Mouse (Mus musculus): ENCODE results near the gene Fgr. TPM values are rescaled to one million over a fixed set of nuclear protein-coding genes. Genes with fewer than 3 reads are reported as not detected.
A peak's percentile ranks its signal among the peaks of the same experiment; 100 is the strongest.
"Not testable (repeated sequence)": the region's sequence is repeated elsewhere in the genome, so short reads cannot be mapped to it uniquely, and the experiment has no call there.

Gene Fgr
- total RNA-seq, 2 experiments from 2014 or later: 0.26 to 0.59 TPM

GRCm38 (mm10) chr4:132983664-132984512, 10.0 kb downstream of the Fgr start:
- DNase-seq (ENCODE audit: low spot score in 2 of 2): no peak

DNA sequence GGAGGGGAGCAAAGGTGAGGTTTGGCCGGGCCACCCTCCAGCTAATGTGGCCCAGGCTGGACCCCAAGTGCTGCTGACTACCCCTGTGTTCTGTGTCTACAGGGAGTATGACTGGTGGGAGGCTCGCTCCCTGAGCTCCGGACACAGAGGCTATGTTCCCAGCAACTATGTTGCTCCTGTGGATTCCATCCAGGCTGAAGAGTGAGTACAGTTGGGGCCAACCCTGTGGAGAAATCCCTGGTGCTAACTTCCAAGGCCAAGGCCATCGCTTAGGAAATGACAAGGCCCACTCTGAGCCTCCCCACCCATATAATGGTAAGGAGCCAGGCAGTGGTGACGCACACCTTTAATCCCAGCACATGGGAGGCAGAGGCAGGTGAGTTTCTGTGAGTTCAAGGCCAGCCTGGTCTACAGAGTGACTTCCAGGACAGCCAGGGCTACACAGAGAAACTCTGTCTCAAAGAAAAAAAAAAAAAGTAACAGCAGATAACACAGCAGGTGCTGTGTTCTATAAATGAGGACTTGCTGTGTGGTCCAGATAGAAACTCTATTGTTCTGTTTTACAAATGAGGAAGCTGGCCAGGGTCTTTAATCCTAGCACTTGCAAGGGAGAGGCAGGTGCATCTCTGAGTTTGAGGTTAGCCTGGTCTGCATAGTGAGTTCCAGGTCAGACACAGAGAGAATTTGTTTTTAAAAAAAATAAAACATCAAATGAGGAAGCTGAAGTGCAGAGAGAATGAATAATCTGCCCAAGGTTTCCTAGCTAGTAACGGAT, 14.9 kb downstream of the Fgr start:
- DNase-seq (ENCODE audit: low spot score in 2 of 2): no peak

GRCm38 (mm10) chr4:132993553-132993952, 19.7 kb downstream of the Fgr start:
- DNase-seq (ENCODE audit: low spot score in 2 of 2): no peak

GRCm38 (mm10) chr4:132997469-132998237, 23.8 kb downstream of the Fgr start:
- no peak for DNase-seq (ENCODE audit: low spot score in 2 of 2)

- DNase-seq (ENCODE audit: low spot score in 2 of 2): no peak
Measured at GRCm38 (mm10) chr4:133002896-133003295, 29.0 kb downstream of the Fgr start.

GRCm38 (mm10) chr4:133003316-133004018, 29.6 kb downstream of the Fgr start:
- no peak for DNase-seq (ENCODE audit: low spot score in 2 of 2)

DNA sequence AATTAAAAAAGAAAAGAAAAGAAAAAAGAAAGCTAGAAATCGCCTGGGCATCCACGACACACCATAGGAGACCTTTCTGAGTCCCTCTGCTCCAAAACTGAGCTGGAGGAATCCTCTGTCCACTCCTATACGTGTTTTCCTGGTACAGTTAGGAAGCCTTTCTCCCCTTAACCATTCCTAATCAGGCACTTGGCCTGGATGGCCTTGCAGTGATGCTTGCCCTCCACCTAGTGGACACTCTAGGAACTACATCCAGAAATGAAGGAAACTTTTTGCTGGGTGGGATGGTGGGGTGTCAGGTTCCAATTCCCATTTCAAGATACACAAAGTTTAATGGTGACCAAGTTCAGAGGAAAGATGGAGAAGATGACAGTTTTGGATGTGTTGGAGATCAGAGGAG, 31.3 kb downstream of the Fgr start:
- peak; percentile 64 to 83 for DNase-seq (ENCODE audit: low spot score in 2 of 2)

DNA sequence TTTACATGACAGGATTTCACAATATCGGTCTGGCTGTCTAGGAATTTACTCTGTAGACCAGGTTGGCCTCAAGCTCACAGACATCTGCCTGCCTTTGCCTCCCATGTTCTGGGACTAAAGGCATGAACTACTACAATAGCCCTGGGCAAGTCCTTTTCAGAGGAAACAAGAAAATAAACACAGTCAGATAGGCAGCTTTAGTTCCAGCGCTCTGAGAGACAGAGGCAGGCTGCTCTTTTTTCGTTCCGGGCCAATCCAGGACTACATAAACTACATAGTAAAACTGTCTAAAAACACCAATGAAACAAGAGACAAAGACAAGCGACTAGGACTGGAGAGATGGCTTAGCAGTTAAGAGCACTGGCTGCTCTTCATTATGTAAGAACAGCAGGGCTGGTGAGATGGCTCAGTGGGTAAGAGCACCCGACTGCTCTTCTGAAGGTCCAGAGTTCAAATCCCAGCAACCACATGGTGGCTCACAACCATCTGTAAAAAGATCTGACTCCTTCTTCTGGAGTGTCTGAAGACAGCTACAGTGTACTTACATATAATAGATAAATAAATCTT, 32.1 kb downstream of the Fgr start:
- not testable (repeated sequence) for DNase-seq (ENCODE audit: low spot score in 2 of 2)

DNA sequence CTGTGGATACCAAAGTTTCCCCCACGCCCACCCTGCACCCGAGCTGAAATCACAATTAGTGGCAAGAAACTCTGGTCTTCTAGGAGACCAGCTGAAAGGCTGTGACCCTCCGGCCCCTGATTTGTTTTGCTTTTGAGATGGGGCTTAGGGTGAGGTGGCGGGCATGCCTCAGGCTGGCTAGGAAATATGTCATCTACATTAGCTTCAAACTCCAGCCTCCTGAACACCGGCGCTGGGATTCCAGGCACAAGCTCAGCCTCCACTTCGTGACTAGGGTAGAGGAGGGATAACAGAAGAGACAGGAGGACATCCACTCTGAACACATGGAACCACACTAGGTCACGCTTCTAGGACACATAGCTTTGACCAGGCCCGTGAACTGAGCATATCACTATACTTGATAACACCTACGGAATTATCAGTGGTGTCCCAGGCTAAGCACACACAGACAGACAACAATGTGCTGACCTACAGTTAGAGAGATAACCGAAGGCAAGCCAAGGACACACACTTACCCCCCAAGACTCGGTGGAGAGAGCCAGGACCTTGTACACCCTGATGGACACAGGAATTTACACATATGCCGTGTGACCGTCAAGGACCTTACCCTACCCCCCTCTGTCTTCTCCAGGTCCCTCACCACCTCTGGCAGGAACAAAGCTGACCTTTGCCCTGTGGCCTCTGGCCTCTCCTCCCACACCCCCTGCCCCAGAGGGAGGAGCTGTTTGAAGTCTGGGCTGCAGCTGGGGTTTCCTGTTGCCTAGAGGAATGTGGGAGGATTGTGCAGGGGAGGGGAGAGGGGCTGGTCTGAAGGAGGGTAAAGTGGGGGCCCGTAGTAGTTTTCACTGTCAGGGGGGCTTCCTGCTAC, 33.9 kb downstream of the Fgr start:
- no peak for DNase-seq (ENCODE audit: low spot score in 2 of 2)

DNA sequence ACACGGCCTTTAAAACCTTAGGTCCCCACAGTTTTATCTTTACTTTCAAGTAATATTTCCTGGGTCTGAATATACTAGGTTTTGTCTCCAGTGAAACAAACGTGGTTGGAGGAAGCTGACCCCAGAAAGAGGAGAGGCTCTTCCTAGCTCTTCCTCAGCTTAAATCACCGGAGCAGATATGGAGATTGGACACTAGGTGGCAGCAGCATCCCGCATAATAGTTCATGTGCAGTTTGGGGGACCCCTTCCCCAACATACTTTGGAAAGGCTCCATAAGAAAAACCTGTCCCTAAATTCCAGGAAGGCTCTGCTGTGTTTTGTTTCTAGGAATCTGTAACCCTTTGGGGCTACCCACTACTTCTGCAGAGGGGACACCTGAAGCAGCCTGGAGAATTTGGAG, 35.2 kb downstream of the Fgr start:
- DNase-seq (ENCODE audit: low spot score in 2 of 2): peak; percentile 60 to 69

DNA sequence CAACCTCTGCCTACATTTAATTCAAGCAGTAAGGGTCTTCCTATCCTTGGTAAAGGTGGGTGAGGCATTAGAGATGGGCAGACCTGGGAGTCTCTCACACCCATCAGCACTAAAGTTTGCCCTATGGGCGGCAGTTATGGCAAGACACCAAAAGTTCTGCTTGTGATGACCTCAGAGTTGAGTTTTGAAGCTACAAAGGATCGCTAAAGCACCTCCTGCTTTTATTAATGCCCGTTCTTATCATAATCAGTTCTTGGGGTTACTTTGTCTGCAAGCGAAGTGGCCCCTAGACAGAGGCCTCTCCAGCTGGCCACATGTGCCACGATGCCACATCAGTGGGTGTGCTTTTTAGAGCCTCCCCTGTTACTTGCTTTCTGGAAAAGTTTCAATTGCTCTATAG, 35.8 kb downstream of the Fgr start:
- DNase-seq (ENCODE audit: low spot score in 2 of 2): no peak

GRCm38 (mm10) chr4:133010611-133011010, 36.7 kb downstream of the Fgr start:
- DNase-seq (ENCODE audit: low spot score in 2 of 2): no peak

DNA sequence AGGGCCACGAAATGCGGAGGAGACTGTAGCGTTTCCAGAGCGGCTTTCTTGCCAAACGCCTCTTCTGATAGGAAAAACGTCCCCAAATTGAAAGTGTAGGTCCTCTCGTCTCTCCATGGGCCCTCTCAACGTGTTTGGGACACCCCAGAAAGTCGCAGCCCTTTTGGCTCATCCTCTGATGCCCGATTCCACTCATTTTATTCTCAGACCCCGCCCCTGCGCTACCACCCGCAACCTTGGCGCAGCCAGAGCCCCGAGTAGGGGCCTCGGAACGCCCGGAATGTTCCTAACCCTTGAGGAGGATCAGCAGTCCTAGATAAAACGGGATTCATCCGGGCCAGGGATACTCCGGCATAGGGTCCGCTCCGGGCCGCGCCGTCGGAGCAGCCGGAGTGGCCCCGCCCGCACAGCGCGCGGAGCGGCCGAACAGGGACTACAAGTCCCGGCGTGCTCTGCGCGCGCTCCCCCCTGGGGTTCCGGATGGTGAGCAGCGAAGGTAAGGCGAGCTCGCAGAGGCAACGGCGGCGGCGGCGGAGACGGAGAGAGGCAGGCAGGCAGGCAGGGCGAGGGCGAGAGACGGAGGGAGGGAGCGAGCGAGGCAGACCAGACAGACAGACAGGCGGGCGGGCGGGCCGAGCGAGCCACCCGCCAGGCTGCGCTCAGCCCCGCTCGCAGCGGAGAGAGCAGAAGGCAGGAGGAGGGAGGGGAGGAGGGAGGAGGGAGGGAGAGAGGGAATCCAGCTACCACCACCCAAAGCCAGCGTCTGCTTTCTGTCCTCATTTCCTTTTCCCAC, 37.3 kb downstream of the Fgr start, which contains the start of gene Ahdc1:
Gene Ahdc1, plus strand, starts transcription at position 233 of the 793 bp plus-strand sequence.
- peak; percentile 96 for DNase-seq (ENCODE audit: low spot score in 2 of 2)

GRCm38 (mm10) chr4:133011821-133012775, 38.2 kb downstream of the Fgr start:
- no peak for DNase-seq (ENCODE audit: low spot score in 2 of 2)

DNA sequence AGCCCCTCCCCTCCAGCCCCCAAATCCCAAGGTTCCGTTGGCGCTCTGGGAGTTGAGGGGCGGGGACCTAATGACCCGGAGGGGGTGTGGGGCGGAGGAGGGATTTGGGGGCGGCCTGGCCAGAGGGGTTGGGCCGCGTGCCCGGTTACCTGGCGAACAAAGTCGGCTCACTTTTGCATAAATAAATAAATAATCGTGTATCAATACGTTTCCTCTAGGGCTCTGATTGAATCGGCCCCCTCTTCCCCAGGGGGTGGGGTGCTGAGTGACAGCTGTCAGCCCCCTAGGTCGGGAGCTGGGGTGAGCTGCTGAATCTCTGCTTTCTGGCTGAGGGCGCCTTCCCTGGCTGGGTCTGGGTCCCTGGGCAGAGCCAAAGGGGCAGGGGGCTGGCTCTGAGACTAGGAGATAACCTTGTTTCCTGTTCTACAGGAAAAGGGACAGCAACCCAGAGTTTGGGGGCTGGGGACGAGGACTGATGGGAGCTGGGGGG, 38.9 kb downstream of the Fgr start:
- DNase-seq (ENCODE audit: low spot score in 2 of 2): no peak

DNA sequence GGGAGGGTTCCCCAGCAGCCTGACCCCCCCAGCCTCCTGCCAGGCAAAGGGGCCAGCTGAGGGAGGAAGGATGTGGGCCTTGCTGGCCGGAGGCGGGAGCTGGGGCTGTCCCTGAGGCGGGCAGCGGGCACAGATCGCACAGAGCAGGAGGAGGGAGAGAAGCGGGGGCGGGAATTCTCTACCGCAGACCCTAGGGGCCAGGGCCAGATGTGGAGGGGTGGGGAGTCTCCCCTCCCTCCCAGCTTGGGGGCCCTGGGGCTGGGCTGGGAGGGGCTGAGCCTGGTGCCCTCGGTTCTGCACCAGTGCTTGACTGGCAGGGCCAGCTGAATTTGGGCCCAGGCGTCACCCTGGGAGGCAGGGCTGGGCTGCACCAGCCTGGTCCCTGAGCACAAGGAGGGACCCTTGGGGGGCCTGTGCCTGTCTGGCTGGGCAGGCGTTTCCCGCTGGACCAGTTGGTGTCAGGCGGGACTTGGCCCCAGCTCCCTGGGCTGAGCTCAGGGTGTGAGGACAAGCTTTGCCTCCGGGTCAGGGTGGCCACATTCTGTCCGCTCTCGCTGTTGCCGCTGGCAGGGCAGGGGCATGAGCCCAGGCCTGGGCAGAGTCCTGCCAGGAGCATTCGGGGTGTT, 39.5 kb downstream of the Fgr start:
- DNase-seq (ENCODE audit: low spot score in 2 of 2): peak in 1 of 2 experiments; percentile 50

GRCm38 (mm10) chr4:133014088-133014487, 40.2 kb downstream of the Fgr start:
- DNase-seq (ENCODE audit: low spot score in 2 of 2): no peak

Measured in left cerebral cortex, adult 18-20 months (tissue).